ENCODE assay signal across 25 mouse cellular contexts in genomic region chr10:43707011-43707410, GRCm38 (mm10).
A peak's percentile ranks its signal among the peaks of the same experiment; 100 is the strongest.
DNase-seq lines count a peak whose midpoint lies in the region; ATAC-seq and TF ChIP-seq lines count a peak whose summit lies in the region.
"Had no signal": no experiment of that assay in that cellular context is flagged by ENCODE, and none has a peak within 500 bp of the region (broad histone marks: within the 10 kb centered on the region; RNA-seq: fewer than 3 reads in every experiment).

No protein-coding gene starts in this region.

- no peak for TF ChIP-seq EP300 in CH12.LX (IDR thresholded peaks at IDR 0.05; ENCODE audit: low read length)

- no peaks in the 10 kb centered on the region for H3K36me3 ChIP-seq in kidney, postnatal 0 days (ENCODE audit: insufficient read depth, low read length)
- peaks cover 3 to 14% of the 10 kb centered on the region in 2 experiments for H3K36me3 ChIP-seq in CH12.LX (replicated peaks in 1 of 2; ENCODE audit: control insufficient read depth in 1 of 2, insufficient read depth in 1 of 2, low read length in 1 of 2)
- no peaks in the 10 kb centered on the region for H3K36me3 ChIP-seq in hindbrain, embryonic 13.5 days
- H3K36me3 ChIP-seq: embryonic facial prominence, embryonic 13.5 days; forebrain, embryonic 12.5 days; forebrain, embryonic 15.5 days; G1E; heart, embryonic 12.5 days; heart, embryonic 15.5 days; hindbrain, embryonic 10.5 days had no signal

- in situ Hi-C loops in CH12.LX (cut with MboI; ENCODE audit: low pct_ligation_motif_present, low pct_unique_long_range_greater_than_20kb, low sequenced_read_pairs), result no loop called here

- WGBS in kidney, postnatal 0 days, result 78% methylated on average over 5 of the region's 5 CpGs
- 83% methylated on average over 5 of the region's 5 CpGs for WGBS in hindbrain, embryonic 13.5 days

- TF ChIP-seq POLR2A in CH12.LX (IDR thresholded peaks at IDR 0.05; ENCODE audit: low read depth, low read length), result no peak

- TF ChIP-seq CTCF in kidney, postnatal 0 days (IDR thresholded peaks at IDR 0.05; ENCODE audit: low read depth), result no peak
- 0 out of 4 replicates have a peak, but pooled peaks of 1 of the 2 experiments have one; percentile 8 for TF ChIP-seq CTCF in CH12.LX (conservative IDR thresholded peaks at IDR 0.05 in 1 of 2, IDR thresholded peaks at IDR 0.05 in 1 of 2; ENCODE audit: low read depth in 2 of 2, low read length in 2 of 2)

- H3K4me3 ChIP-seq in kidney, postnatal 0 days (replicated peaks; ENCODE audit: low read depth, low read length), result no peak overlapping the region
- peak overlapping the region; percentile 49 to 71 (median 61) for H3K4me3 ChIP-seq in CH12.LX (replicated peaks in 1 of 3; ENCODE audit: low read depth in 2 of 3, low read length in 2 of 3, poor library complexity in 1 of 3)
- no peak overlapping the region for H3K4me3 ChIP-seq in hindbrain, embryonic 13.5 days
- H3K4me3 ChIP-seq: embryonic facial prominence, embryonic 13.5 days; forebrain, embryonic 12.5 days; forebrain, embryonic 15.5 days; heart, embryonic 12.5 days; heart, embryonic 15.5 days; hindbrain, embryonic 10.5 days had no signal

- H3K9ac ChIP-seq in kidney, postnatal 0 days (ENCODE audit: low read depth, low read length), result no peak overlapping the region
- peak overlapping the region; percentile 86 for H3K9ac ChIP-seq in CH12.LX (ENCODE audit: insufficient read depth, low read depth)
- H3K9ac ChIP-seq in hindbrain, embryonic 13.5 days, result no peak overlapping the region
- H3K9ac ChIP-seq: embryonic facial prominence, embryonic 13.5 days; forebrain, embryonic 12.5 days; forebrain, embryonic 15.5 days; heart, embryonic 12.5 days; heart, embryonic 15.5 days; hindbrain, embryonic 14.5 days had no signal

- H3K27me3 ChIP-seq in kidney, postnatal 0 days (ENCODE audit: insufficient read depth, low read length), result no peaks in the 10 kb centered on the region
- no peaks in the 10 kb centered on the region for H3K27me3 ChIP-seq in CH12.LX (replicated peaks)
- H3K27me3 ChIP-seq in hindbrain, embryonic 13.5 days, result no peaks in the 10 kb centered on the region
- H3K27me3 ChIP-seq: forebrain, embryonic 15.5 days; heart, embryonic 15.5 days; Patski had no signal

- peak overlapping the region; percentile 36; the same call in 1 of the 2 replicates for H3K27ac ChIP-seq in kidney, postnatal 0 days
- H3K27ac ChIP-seq in CH12.LX (ENCODE audit: insufficient read depth, low read depth), result peak overlapping the region; percentile 90
- H3K27ac ChIP-seq in hindbrain, embryonic 13.5 days, result no peak overlapping the region
- H3K27ac ChIP-seq: embryonic facial prominence, embryonic 13.5 days; forebrain, embryonic 12.5 days; forebrain, embryonic 15.5 days; heart, embryonic 15.5 days; hindbrain, embryonic 10.5 days; hindbrain, embryonic 14.5 days; hindbrain, postnatal 0 days had no signal

- DNase-seq in kidney, postnatal 0 days (ENCODE audit: low spot score), result no peak
- no peak for DNase-seq in kidney, postnatal 14 days
- peak; percentile 58 for DNase-seq in A20 (ENCODE audit: low read depth, low spot score)
- DNase-seq in CH12.LX (ENCODE audit: extremely low read depth), result no peak
- no peak for DNase-seq in thymus, postnatal 4 days
- DNase-seq: adrenal gland, postnatal 10 days; adrenal gland, postnatal 36 days; cerebellum, adult 18-20 months; cerebellum, adult 9-10 months; cerebellum, postnatal 14 days; gastrocnemius, postnatal 25 days; heart, adult 18-20 months; heart, postnatal 10 days; heart, postnatal 36 days had no signal

- no peak for ATAC-seq in kidney, postnatal 0 days (replicated peaks; ENCODE audit: low FRiP score, low read depth)
- no peak for ATAC-seq in hindbrain, embryonic 13.5 days (ENCODE audit: low FRiP score)
- ATAC-seq: forebrain, embryonic 15.5 days; hindbrain, postnatal 0 days had no signal

- H3K4me1 ChIP-seq in kidney, postnatal 0 days (replicated peaks; ENCODE audit: insufficient read depth, low read length), result no peaks in the 10 kb centered on the region
- peaks cover 27 to 75% of the 10 kb centered on the region in 2 experiments for H3K4me1 ChIP-seq in CH12.LX (ENCODE audit: control insufficient read depth in 1 of 2, insufficient read depth in 2 of 2)
- H3K4me1 ChIP-seq in hindbrain, embryonic 13.5 days (replicated peaks), result no peaks in the 10 kb centered on the region
- H3K4me1 ChIP-seq: forebrain, embryonic 12.5 days; forebrain, embryonic 15.5 days; heart, embryonic 12.5 days; heart, embryonic 15.5 days had no signal

- no peaks in the 10 kb centered on the region for H3K9me3 ChIP-seq in kidney, postnatal 0 days (replicated peaks; ENCODE audit: low read length)
- H3K9me3 ChIP-seq in CH12.LX (replicated peaks; ENCODE audit: low read length), result peaks cover 3% of the 10 kb centered on the region
- no peaks in the 10 kb centered on the region for H3K9me3 ChIP-seq in hindbrain, embryonic 13.5 days
- H3K9me3 ChIP-seq: embryonic facial prominence, embryonic 13.5 days; forebrain, embryonic 12.5 days; forebrain, embryonic 15.5 days; G1E; heart, embryonic 12.5 days; heart, embryonic 15.5 days; hindbrain, embryonic 10.5 days had no signal

- no peak overlapping the region for H3K4me2 ChIP-seq in kidney, postnatal 0 days (ENCODE audit: low read length)
- H3K4me2 ChIP-seq in CH12.LX (ENCODE audit: insufficient read depth, low read depth, poor library complexity, severe bottlenecking), result peak overlapping the region; percentile 94
- H3K4me2 ChIP-seq in hindbrain, embryonic 13.5 days, result no peak overlapping the region
- H3K4me2 ChIP-seq: forebrain, embryonic 12.5 days; forebrain, embryonic 15.5 days; heart, embryonic 12.5 days; heart, embryonic 15.5 days; hindbrain, embryonic 14.5 days had no signal

- TF ChIP-seq RAD21 in CH12.LX (IDR thresholded peaks at IDR 0.05; ENCODE audit: low read depth, low read length), result no peak; the same call in 1 of the 2 replicates

- no peaks in the 10 kb centered on the region; the same call in 1 of the 2 replicates for H3K79me2 ChIP-seq in CH12.LX (replicated peaks; ENCODE audit: control insufficient read depth, extremely low read depth, insufficient read depth, poor library complexity, severe bottlenecking)

- dilution Hi-C loops in CH12.LX (cut with MboI; ENCODE audit: extremely low pct_ligation_motif_present, extremely low pct_unique_long_range_greater_than_20kb, low sequenced_read_pairs), result no loop called here

TF ChIP-seq in CH12.LX, 34 proteins besides CTCF, POLR2A, EP300 and RAD21:
- TF ChIP-seq MEF2A (IDR thresholded peaks at IDR 0.05; ENCODE audit: borderline replicate concordance, low read depth, low read length), result no peak
- TF ChIP-seq MXI1 (IDR thresholded peaks at IDR 0.05; ENCODE audit: low read depth, low read length), result no peak
- no peak for TF ChIP-seq CHD1 (IDR thresholded peaks at IDR 0.05; ENCODE audit: low read depth, low read length)
- peak; percentile 33; the same call in 1 of the 2 replicates for TF ChIP-seq BHLHE40 (IDR thresholded peaks at IDR 0.05; ENCODE audit: low read depth, low read length)
- TF ChIP-seq ELF1 (IDR thresholded peaks at IDR 0.05; ENCODE audit: low read depth, low read length), result no peak
- TF ChIP-seq USF1 (IDR thresholded peaks at IDR 0.05; ENCODE audit: low read depth, low read length), result no peak
- no peak for TF ChIP-seq HCFC1 (IDR thresholded peaks at IDR 0.05; ENCODE audit: low read depth, low read length)
- no peak for TF ChIP-seq GABPA (IDR thresholded peaks at IDR 0.05; ENCODE audit: insufficient replicate concordance, low read depth, low read length)
- 0 out of 2 replicates have a peak, but pooled peaks have one; percentile 5 for TF ChIP-seq MYC (IDR thresholded peaks at IDR 0.05; ENCODE audit: low read depth, low read length)
- no peak for TF ChIP-seq TCF12 (IDR thresholded peaks at IDR 0.05; ENCODE audit: low read depth, low read length)

Comparison
In these comparisons a context has a peak if more than half of its experiments do, and no peak if none do; other contexts are left out.
1. H3K4me3 ChIP-seq: peak in CH12.LX (3 of 3); none in kidney, postnatal 0 days (single experiment) and hindbrain, embryonic 13.5 days (single experiment).